Mouse (Mus musculus) neural tube, embryonic 13.5 days (tissue): ENCODE measurements around the gene Htt. TPM values are rescaled to one million over a fixed set of nuclear protein-coding genes. Genes with fewer than 3 reads are reported as not detected.

Source experiments
- ATAC-seq: fragments of 200-750 bp; cut with Nextera tagmentation; 2 replicates; pipeline ENCODE4 v1.8.0; 2017; ENCODE audit warnings: low read depth, mild to moderate bottlenecking, moderate TSS enrichment, moderate library complexity
- H3K27ac ChIP-seq: fragments of 300-500 bp; sonication (generic); replicated peaks from 2 replicates; pipeline ENCODE4 v1.5.1; 2015; ENCODE audit warnings: moderate library complexity, mild to moderate bottlenecking, inconsistent platforms
- H3K27me3 ChIP-seq: fragments of 300-500 bp; sonication (generic); 2 replicates; pipeline ENCODE4 v1.6.1; 2015; ENCODE audit warnings: mild to moderate bottlenecking, inconsistent platforms
- H3K36me3 ChIP-seq: fragments of 300-500 bp; sonication (generic); 2 replicates; pipeline ENCODE4 v1.6.1; 2015; ENCODE audit warnings: mild to moderate bottlenecking, inconsistent platforms
- H3K4me1 ChIP-seq: fragments of 300-500 bp; sonication (generic); replicated peaks from 2 replicates; pipeline ENCODE4 v1.6.1; 2015; ENCODE audit warnings: inconsistent platforms
- H3K4me2 ChIP-seq: fragments of 300-500 bp; sonication (generic); 2 replicates; pipeline ENCODE4 v1.6.1; 2015; ENCODE audit warnings: inconsistent platforms, mild to moderate bottlenecking, moderate library complexity
- H3K4me3 ChIP-seq: fragments of 300-500 bp; sonication (generic); 2 replicates; pipeline ENCODE4 v1.5.1; 2015; ENCODE audit warnings: mild to moderate bottlenecking, inconsistent platforms
- H3K9ac ChIP-seq: fragments of 300-500 bp; sonication (generic); 2 replicates; pipeline ENCODE4 v1.6.1; 2015; ENCODE audit warnings: moderate library complexity, mild to moderate bottlenecking, inconsistent platforms
- H3K9me3 ChIP-seq: fragments of 300-500 bp; sonication (generic); 2 replicates; pipeline ENCODE4 v1.6.1; 2016; ENCODE audit warnings: inconsistent platforms
- WGBS: fragments of 180-500 bp; shearing (Covaris S2); methylation state at CpG from one replicate; pipeline ENCODE4 v1.1.7; 2015; 5-methylcytosine and 5-hydroxymethylcytosine counted together
- polyA plus RNA-seq: library from polyadenylated mRNA; unstranded; fragments of >200 nt; fragmentation: Nextera tagmentation; extraction: Ambion mirVana; gene quantifications from 2 replicates; pipeline ENCODE4 v1.2.1, GENCODE M21; 2015

The Htt gene
- polyA plus RNA-seq, 1 experiment from 2014 or later, result 12.8 TPM

DNA sequence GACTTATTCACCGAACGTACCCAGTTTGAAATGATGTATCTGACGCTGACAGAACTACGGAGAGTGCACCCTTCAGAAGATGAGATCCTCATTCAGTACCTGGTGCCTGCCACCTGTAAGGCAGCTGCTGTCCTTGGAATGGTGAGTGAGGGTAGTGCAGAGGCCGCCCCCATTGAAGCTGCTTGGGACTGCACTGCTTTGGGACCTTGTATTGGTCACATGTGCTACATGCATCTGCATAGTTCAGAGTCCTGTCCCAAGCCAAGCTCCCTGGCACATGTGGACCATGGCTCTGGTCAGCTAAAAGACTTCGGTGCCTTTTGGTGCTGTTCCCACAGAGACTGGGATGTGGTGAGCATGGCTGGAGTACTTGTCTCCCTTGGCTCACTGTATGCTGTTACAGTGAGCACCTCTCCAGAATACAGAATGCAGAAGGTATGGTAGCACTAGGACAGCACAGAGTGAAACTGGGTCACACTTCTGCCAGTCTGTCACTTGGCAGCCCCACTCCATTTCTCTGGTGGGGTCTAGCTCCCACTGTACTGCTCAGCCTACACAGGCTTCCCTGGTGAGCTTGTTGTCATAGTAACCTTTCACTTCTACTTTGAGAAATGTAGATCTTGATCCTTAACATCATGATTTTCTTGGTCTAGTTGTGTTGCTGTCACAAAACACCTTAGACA, 138.4 kb downstream of the Htt start:
- Histone ChIP-seq H3K4me3 (no peak overlapping the region), H3K36me3 (peaks cover 94% of the 10 kb centered on the region), H3K4me1 (no peaks in the 10 kb centered on the region; the same call in 1 of the 2 replicates), H3K9ac (no peak overlapping the region), H3K27ac (no peak overlapping the region), H3K9me3 (no peaks in the 10 kb centered on the region), H3K4me2 (no peak overlapping the region), H3K27me3 (no peaks in the 10 kb centered on the region)
- WGBS, result 94% methylated on average over 6 of the region's 6 CpGs
- ATAC-seq, result no peak

DNA sequence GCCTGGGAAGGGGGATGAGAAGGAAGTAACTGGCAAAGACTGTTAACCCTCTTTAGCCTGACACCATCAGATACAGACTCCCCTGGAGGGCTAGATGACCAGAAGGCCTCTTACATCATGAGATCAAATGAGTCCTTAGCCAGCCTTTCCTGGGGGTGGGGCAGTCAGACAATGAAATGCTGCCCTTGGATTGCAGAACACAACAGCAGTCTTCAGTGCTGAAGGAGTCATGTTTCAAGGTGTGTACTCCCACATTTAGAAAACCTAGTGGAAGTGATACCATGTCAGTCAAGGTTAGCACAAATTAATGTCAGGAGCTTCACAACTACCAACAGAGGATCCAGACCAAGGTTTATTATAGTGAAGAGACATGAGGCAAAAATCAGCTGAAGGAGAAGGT, 140.8 kb downstream of the Htt start:
- ATAC-seq, result no peak
- Histone ChIP-seq H3K27me3 (no peaks in the 10 kb centered on the region), H3K4me2 (no peak overlapping the region), H3K27ac (no peak overlapping the region), H3K4me1 (no peaks in the 10 kb centered on the region; the same call in 1 of the 2 replicates), H3K9ac (no peak overlapping the region), H3K9me3 (no peaks in the 10 kb centered on the region), H3K4me3 (no peak overlapping the region), H3K36me3 (peaks cover 95% of the 10 kb centered on the region)

DNA sequence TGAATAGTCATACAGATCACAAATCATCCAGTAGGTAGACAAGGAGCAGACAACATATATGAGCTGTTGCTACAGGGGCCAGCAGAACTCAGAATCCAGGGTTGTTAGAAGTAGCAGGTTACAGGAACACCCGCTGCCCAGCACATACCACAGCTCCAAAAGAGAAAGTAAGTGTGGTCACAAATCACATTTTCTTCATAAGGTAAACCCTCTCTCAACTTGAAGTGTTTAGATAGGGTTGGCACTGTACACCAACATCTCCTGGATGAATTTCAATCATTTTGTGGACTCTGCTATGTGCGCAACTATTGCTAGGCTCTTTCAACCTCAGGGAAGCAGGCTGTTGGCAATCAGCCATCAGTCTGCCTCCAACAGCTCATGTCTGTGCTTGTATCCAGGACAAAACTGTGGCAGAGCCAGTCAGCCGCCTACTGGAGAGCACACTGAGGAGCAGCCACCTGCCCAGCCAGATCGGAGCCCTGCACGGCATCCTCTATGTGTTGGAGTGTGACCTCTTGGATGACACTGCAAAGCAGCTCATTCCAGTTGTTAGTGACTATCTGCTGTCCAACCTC, 141.4 kb downstream of the Htt start:
- no peaks in the 10 kb centered on the region; the same call in 1 of the 2 replicates for H3K4me1 ChIP-seq
- H3K36me3 ChIP-seq, result peaks cover 95% of the 10 kb centered on the region
- H3K4me2 ChIP-seq, result no peak overlapping the region
- H3K27ac ChIP-seq, result no peak overlapping the region
- no peak overlapping the region for H3K9ac ChIP-seq
- no peaks in the 10 kb centered on the region for H3K27me3 ChIP-seq
- H3K9me3 ChIP-seq, result no peaks in the 10 kb centered on the region
- ATAC-seq, result no peak
- WGBS, result 84% methylated on average over 5 of the region's 5 CpGs
- H3K4me3 ChIP-seq, result no peak overlapping the region

DNA sequence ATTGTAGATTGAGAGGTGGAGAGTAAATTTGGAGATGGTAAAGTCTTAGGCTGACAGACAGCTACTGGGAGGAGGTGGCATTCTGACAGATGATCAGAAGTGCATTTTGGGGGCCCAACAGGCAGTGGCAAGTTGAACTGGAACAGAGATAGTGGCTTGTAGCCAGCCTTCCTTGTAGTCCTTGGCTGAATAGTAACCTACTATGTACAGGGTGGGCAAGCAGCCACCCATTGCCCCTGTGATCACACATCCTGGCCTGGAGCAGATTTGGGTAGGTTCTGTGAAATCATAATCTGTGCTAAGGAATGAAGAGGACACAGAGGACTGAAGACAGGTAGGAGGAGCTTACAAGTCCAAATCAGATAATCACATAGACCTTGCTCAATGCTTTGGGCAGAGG, 142.9 kb downstream of the Htt start:
- H3K4me1 ChIP-seq, result peaks cover 2% of the 10 kb centered on the region; the same call in 1 of the 2 replicates
- no peak overlapping the region for H3K4me2 ChIP-seq
- no peaks in the 10 kb centered on the region for H3K9me3 ChIP-seq
- ATAC-seq, result no peak
- no peak overlapping the region for H3K9ac ChIP-seq
- H3K36me3 ChIP-seq, result peaks cover 95% of the 10 kb centered on the region
- no peak overlapping the region for H3K27ac ChIP-seq
- no peak overlapping the region for H3K4me3 ChIP-seq
- H3K27me3 ChIP-seq, result no peaks in the 10 kb centered on the region

DNA sequence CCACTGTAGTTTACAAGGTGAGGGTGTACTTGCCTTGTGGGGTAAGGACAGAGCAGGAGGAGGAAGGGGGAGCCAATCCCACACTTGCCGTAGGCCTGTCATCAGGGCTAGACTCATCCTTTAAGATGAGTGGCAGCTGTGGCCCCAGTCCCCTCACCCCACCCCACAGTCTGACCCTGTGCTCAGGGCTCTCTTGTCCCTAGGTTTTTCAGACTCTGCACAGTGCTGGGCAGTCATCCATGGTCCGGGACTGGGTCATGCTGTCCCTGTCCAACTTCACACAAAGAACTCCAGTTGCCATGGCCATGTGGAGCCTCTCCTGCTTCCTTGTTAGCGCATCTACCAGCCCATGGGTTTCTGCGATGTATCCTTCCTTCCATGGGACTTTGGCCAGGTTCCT, 145.7 kb downstream of the Htt start:
- ATAC-seq, result no peak
- Histone ChIP-seq H3K27ac (no peak overlapping the region), H3K27me3 (no peaks in the 10 kb centered on the region), H3K4me3 (no peak overlapping the region), H3K4me1 (peaks cover 2% of the 10 kb centered on the region; the same call in 1 of the 2 replicates), H3K4me2 (no peak overlapping the region), H3K36me3 (peaks cover 81% of the 10 kb centered on the region), H3K9me3 (no peaks in the 10 kb centered on the region), H3K9ac (no peak overlapping the region)
- 91% methylated on average over 4 of the region's 4 CpGs for WGBS

DNA sequence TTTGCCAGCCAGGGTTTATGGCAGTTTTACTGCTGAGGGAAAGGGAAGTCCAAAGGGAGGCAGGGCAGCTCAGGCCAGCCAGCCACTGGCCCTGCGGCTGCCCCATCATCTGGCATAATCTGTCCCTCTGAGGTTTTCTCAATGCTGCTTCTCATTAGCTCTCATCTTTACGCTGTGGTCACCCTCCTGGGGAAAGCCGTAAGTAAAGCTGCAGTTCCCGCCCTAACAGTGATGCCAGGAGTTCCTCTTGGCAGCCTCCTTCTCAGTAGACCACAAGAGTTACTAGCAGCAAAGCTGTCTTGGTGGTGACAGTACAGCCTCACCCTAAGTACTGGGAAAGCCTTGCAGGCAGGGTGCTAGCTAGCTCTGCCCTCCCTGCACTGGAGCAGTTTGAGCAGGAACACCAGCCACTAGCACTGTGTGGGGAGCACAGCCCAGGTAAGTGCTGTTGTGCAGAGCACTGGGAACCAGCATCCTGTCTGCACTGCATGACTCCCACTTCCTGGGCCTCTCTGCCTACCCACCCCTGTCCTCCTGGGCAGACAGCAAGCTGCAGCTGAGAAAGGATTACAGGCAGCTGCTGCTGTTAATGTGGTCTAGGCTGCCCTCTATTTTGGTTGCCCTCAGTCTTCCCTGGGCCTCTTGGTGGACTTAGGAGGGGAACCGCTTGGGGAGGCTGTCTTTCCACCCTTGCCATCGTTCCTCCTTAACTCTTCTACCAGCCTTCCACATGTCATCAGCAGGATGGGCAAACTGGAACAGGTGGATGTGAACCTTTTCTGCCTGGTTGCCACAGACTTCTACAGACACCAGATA, 146.6 kb downstream of the Htt start, which contains the start of gene Msantd1:
Msantd1 (plus strand) TSS at position 103 of the 816 bp plus-strand sequence.
- 79% methylated on average over 6 of the region's 6 CpGs for WGBS
- Histone ChIP-seq H3K4me1 (peaks cover 2% of the 10 kb centered on the region; the same call in 1 of the 2 replicates), H3K27ac (no peak within 1 kb of the TSS), H3K9ac (no peak within 1 kb of the TSS), H3K27me3 (no peaks in the 10 kb centered on the region), H3K36me3 (peaks cover 74% of the 10 kb centered on the region), H3K9me3 (no peaks in the 10 kb centered on the region), H3K4me2 (no peak within 1 kb of the TSS), H3K4me3 (no peak within 1 kb of the TSS)
- ATAC-seq, result no peak

DNA sequence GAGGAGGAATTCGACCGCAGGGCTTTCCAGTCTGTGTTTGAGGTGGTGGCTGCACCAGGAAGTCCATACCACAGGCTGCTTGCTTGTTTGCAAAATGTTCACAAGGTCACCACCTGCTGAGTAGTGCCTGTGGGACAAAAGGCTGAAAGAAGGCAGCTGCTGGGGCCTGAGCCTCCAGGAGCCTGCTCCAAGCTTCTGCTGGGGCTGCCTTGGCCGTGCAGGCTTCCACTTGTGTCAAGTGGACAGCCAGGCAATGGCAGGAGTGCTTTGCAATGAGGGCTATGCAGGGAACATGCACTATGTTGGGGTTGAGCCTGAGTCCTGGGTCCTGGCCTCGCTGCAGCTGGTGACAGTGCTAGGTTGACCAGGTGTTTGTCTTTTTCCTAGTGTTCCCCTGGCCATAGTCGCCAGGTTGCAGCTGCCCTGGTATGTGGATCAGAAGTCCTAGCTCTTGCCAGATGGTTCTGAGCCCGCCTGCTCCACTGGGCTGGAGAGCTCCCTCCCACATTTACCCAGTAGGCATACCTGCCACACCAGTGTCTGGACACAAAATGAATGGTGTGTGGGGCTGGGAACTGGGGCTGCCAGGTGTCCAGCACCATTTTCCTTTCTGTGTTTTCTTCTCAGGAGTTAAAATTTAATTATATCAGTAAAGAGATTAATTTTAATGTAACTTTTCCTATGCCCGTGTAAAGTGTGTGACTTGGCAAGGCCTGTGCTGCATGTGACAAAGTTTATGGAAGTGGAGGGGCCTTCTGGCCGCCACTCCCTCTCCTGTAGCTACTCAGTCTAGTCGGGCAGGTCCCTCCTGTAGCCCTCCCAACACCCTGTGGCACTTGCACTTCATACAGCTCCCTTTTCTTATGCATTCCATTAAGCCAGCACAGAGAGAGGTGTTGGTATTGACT, 147.4 kb downstream of the Htt start:
- WGBS, result 79% methylated on average over 9 of the region's 9 CpGs
- ATAC-seq, result no peak

DNA sequence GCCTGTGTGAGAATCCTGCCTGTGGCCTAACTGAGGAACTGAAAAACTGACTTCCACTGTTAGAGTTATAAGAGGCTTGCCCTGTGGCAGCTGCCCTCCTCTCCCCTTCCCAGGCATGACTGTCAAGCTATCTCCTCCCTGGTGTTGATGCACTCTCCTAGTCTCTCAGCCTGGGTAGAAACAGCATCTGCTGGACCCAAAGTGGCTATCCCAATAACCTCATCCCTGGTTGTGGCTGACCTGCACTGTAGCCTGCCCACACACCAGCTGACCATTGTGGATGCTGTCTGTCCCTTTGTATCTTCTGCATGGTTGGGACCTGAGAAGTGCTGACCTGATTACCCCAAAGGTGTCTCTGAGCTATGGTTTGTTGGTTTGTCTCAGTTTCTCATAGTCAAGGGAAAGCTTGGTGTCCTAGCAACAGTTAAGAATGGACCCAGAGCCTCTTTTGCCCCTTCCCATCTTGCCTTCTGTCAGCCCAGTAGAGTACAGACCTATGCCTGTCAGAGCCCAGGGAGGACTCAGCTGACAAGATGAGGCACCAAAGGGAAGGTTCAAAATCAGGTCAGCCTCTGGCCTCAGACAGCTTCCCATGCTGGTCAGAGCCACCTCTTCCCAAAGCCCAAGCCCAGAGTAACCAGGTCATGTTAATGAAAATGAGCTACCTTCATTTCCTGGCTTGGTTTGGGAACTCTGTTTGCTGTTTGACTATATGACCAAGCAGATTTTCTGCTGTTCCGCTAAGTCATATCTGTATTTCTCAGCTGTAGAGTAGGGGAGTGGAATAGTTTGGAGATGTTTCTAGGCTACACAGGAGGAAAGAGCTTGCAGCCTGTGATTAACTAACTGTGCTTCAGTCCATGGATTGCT, 148.3 kb downstream of the Htt start:
- ATAC-seq, result no peak
- 90% methylated on average over 1 of the region's 1 CpGs for WGBS
- H3K36me3 ChIP-seq, result peaks cover 61% of the 10 kb centered on the region

More for the DNA sequence above, 147.4 kb downstream of the Htt start:
- Histone ChIP-seq H3K4me2 (no peak overlapping the region), H3K4me3 (no peak overlapping the region), H3K9me3 (no peaks in the 10 kb centered on the region), H3K27ac (no peak overlapping the region), H3K9ac (no peak overlapping the region), H3K36me3 (peaks cover 70% of the 10 kb centered on the region), H3K27me3 (no peaks in the 10 kb centered on the region), H3K4me1 (0 out of 2 replicates have a peak, but pooled peaks cover 2% of the 10 kb centered on the region)

DNA sequence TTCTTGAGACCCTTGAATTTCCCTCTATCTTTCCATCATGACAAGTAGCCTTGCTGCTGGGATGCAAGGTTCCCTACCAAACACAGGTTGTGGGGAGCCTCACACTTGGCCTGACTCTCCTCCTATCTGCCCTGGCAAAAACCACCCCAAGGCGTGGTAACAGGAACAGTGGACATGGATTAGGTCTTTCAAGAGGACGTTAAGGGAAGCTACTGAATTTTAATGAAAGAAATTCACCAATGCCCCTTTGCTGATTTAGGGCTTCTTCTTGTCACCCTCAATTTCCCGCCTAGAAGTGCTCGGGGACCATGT, 148.9 kb downstream of the Htt start:
- peaks cover 55% of the 10 kb centered on the region for H3K36me3 ChIP-seq
- H3K9ac ChIP-seq, result no peak overlapping the region
- 0 out of 2 replicates have a peak, but pooled peaks cover 2% of the 10 kb centered on the region for H3K4me1 ChIP-seq
- no peak overlapping the region for H3K4me3 ChIP-seq
- ATAC-seq, result no peak
- H3K27ac ChIP-seq, result no peak overlapping the region
- H3K27me3 ChIP-seq, result no peaks in the 10 kb centered on the region
- 63% methylated on average over 4 of the region's 4 CpGs for WGBS
- no peaks in the 10 kb centered on the region for H3K9me3 ChIP-seq
- H3K4me2 ChIP-seq, result no peak overlapping the region

More for the DNA sequence above, 148.3 kb downstream of the Htt start:
- Histone ChIP-seq H3K4me1 (0 out of 2 replicates have a peak, but pooled peaks cover 2% of the 10 kb centered on the region), H3K9ac (no peak overlapping the region), H3K9me3 (no peaks in the 10 kb centered on the region), H3K27ac (no peak overlapping the region), H3K4me3 (no peak overlapping the region), H3K4me2 (no peak overlapping the region), H3K27me3 (no peaks in the 10 kb centered on the region)

DNA sequence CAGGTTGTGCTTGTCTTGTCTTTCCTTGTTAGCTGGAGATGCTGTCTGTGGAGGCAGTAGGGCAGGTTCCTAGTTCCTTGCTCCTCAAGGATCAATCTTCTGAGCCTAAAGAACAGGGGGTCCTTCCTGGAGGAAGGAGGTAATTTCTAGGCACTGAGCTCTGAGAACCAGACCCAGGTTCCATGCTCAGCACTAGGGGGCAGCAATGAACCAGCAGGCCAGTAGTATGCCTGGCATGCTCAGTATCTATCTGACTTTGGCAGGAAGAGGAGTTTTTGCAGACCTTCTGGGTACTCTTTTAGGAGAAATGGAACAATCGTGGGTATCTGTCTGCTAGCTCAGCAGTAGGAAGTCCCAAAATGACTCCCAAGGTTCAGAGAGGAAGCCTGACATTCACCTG, 154.3 kb downstream of the Htt start:
- no peaks in the 10 kb centered on the region for H3K27me3 ChIP-seq
- H3K4me3 ChIP-seq, result no peak overlapping the region
- ATAC-seq, result peak; percentile 71; the same call in 1 of the 2 replicates
- H3K9me3 ChIP-seq, result no peaks in the 10 kb centered on the region
- WGBS, result 27% methylated on average over 1 of the region's 1 CpGs
- peaks cover 17% of the 10 kb centered on the region for H3K4me1 ChIP-seq
- no peak overlapping the region for H3K4me2 ChIP-seq
- no peak overlapping the region for H3K27ac ChIP-seq
- 0 out of 2 replicates have a peak, but pooled peaks cover 6% of the 10 kb centered on the region for H3K36me3 ChIP-seq
- no peak overlapping the region for H3K9ac ChIP-seq

DNA sequence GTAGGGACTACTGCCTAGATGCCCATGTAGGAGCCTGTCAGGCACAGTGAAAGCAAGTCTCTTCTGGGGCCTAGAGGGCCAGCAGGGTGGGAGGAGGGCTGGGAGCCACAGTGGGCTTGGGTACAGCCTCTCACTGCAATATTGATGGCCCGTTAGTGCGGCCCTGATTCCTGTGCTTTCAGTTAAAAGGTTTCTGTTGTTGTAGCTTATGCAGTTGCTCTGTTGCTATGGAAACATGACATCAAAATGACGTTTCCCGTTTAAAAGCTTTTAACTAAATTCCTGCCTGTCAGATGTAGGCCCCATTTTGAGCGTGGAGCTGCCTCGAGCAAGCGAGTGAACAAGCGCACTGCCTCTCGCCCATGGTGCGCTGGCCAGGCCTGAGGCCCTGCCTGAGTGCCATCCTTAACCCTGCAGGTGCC, 155.7 kb downstream of the Htt start:
- 50% methylated on average over 10 of the region's 10 CpGs for WGBS
- Histone ChIP-seq H3K9me3 (no peaks in the 10 kb centered on the region), H3K9ac (no peak overlapping the region), H3K27me3 (no peaks in the 10 kb centered on the region), H3K36me3 (0 out of 2 replicates have a peak, but pooled peaks cover 3% of the 10 kb centered on the region), H3K4me1 (peaks cover 19% of the 10 kb centered on the region), H3K4me2 (no peak overlapping the region), H3K4me3 (no peak overlapping the region), H3K27ac (no peak overlapping the region)
- peak; percentile 37; the same call in 1 of the 2 replicates for ATAC-seq
